Mouse (Mus musculus) hindbrain, postnatal 0 days (tissue): ENCODE results near the gene Rpp40. TPM values are rescaled to one million over a fixed set of nuclear protein-coding genes. Genes with fewer than 3 reads are reported as not detected.

Experiments used
- ATAC-seq: fragments of 200-750 bp; cut with Nextera tagmentation; 2 replicates; pipeline ENCODE4 v1.8.0; 2017; ENCODE audit warnings: mild to moderate bottlenecking, moderate TSS enrichment, moderate library complexity
- DNase-seq: peaks from one replicate; pipeline ENCODE4 v3.0.0-alpha.2; 2015; ENCODE audit warnings: low spot score
- H3K27ac ChIP-seq: fragments of 300-500 bp; sonication (generic); 2 replicates; pipeline ENCODE4 v1.5.1; 2014; ENCODE audit warnings: mild to moderate bottlenecking
- H3K27me3 ChIP-seq: fragments of 300-500 bp; sonication (generic); 2 replicates; pipeline ENCODE4 v1.6.1; 2014; ENCODE audit warnings: low read length, mixed read lengths; ENCODE audit not compliant: insufficient read depth
- H3K36me3 ChIP-seq: fragments of 300-500 bp; sonication (generic); 2 replicates; pipeline ENCODE4 v1.6.1; 2014; ENCODE audit warnings: low read length, mixed read lengths; ENCODE audit not compliant: insufficient read depth
- H3K4me1 ChIP-seq: fragments of 300-500 bp; sonication (generic); 2 replicates; pipeline ENCODE4 v1.6.1; 2014; ENCODE audit warnings: antibody characterized with exemption, low read length, mixed read lengths; ENCODE audit not compliant: insufficient read depth
- H3K4me2 ChIP-seq: fragments of 300-500 bp; sonication (generic); 2 replicates; pipeline ENCODE4 v1.6.1; 2014; ENCODE audit warnings: low read depth, mild to moderate bottlenecking, low read length, moderate library complexity, mixed read lengths
- H3K4me3 ChIP-seq: fragments of 300-500 bp; sonication (generic); 2 replicates; pipeline ENCODE4 v1.5.1; 2014; ENCODE audit warnings: low read length
- H3K9ac ChIP-seq: fragments of 300-500 bp; sonication (generic); replicated peaks from 2 replicates; pipeline ENCODE4 v1.6.1; 2014; ENCODE audit warnings: mild to moderate bottlenecking, low read length, moderate library complexity, mixed read lengths
- H3K9me3 ChIP-seq: fragments of 300-500 bp; sonication (generic); 2 replicates; pipeline ENCODE4 v1.6.1; 2016; ENCODE audit warnings: low read length, mixed read lengths
- CTCF ChIP-seq: IDR thresholded peaks from 2 replicates; pipeline ENCODE4 v1.5.1; 2016; ENCODE audit warnings: antibody characterized with exemption, control low read depth, low read depth
- WGBS: fragments of 180-500 bp; shearing (Covaris S2); extraction: QIAGEN DNeasy Blood & Tissue Kit; methylation state at CpG from one replicate; pipeline ENCODE4 v1.1.7; 2014; 5-methylcytosine and 5-hydroxymethylcytosine counted together
- polyA plus RNA-seq: library from polyadenylated mRNA; unstranded; fragments of >200 nt; fragmentation: Nextera tagmentation; extraction: Ambion mirVana; gene quantifications from 2 replicates; pipeline ENCODE4 v1.2.1, GENCODE M21; 2015
- total RNA-seq: library from RNA; depleted of rRNA; stranded (reverse); fragments of >200 nt; gene quantifications from 2 replicates; pipeline ENCODE4 v1.2.3, GENCODE M21; 2014; rRNA removed

Gene Rpp40
- total and polyA plus RNA-seq, 2 experiments from 2014 or later: 3.0 to 8.7 TPM

GRCm38 (mm10) chr13:35852851-35853575, 53.1 kb downstream of the Rpp40 start:
- no peak overlapping the region for H3K4me2 ChIP-seq
- no peaks in the 10 kb centered on the region for H3K4me1 ChIP-seq
- no peaks in the 10 kb centered on the region; the same call in 1 of the 2 replicates for H3K36me3 ChIP-seq
- no peaks in the 10 kb centered on the region for H3K9me3 ChIP-seq
- 75% methylated on average over 2 of the region's 2 CpGs for WGBS
- H3K4me3 ChIP-seq: no peak overlapping the region
- H3K9ac ChIP-seq: no peak overlapping the region
- ATAC-seq (no peak), DNase-seq (no peak)
- no peaks in the 10 kb centered on the region for H3K27me3 ChIP-seq
- TF ChIP-seq CTCF: no peak
- no peak overlapping the region for H3K27ac ChIP-seq

GRCm38 (mm10) chr13:35851581-35851980, 54.6 kb downstream of the Rpp40 start:
- DNase-seq: peak; percentile 10
- H3K4me3 ChIP-seq: no peak overlapping the region
- ATAC-seq: no peak
- TF ChIP-seq CTCF: no peak
- H3K9ac ChIP-seq: no peak overlapping the region
- no peak overlapping the region for H3K27ac ChIP-seq
- 85% methylated on average over 6 of the region's 6 CpGs for WGBS
- no peaks in the 10 kb centered on the region for H3K36me3 ChIP-seq
- H3K27me3 ChIP-seq: no peaks in the 10 kb centered on the region
- H3K4me1 ChIP-seq: no peaks in the 10 kb centered on the region
- no peaks in the 10 kb centered on the region for H3K9me3 ChIP-seq
- no peak overlapping the region for H3K4me2 ChIP-seq

DNA sequence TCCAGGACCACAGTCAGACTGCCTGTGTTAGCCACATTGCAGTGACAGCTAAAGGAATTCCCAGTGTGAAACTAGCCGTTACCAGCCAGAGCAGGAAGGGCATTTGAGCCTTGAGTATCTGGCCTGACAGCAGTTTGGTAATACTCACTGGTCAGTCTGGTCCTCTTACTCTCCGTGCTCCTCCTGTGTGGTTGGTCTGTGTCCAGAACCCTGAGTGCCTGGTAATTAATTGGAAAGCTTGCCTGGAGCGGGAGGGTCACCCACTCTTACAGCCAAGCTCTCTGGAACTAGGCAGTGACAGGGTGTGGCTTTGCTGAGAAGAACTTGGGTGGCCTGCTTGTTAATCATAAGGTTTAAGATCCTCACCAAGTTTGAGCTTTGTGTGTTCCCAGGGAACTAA, 57.5 kb downstream of the Rpp40 start:
- TF ChIP-seq CTCF: no peak
- H3K4me1 ChIP-seq: no peaks in the 10 kb centered on the region
- H3K4me2 ChIP-seq: no peak overlapping the region
- no peaks in the 10 kb centered on the region for H3K36me3 ChIP-seq
- no peaks in the 10 kb centered on the region for H3K27me3 ChIP-seq
- no peak for ATAC-seq
- H3K9ac ChIP-seq: no peak overlapping the region
- H3K9me3 ChIP-seq: no peaks in the 10 kb centered on the region
- H3K4me3 ChIP-seq: no peak overlapping the region
- H3K27ac ChIP-seq: no peak overlapping the region
- 58% methylated on average over 3 of the region's 3 CpGs for WGBS
- no peak for DNase-seq

- no peak overlapping the region for H3K27ac ChIP-seq
- H3K4me2 ChIP-seq: no peak overlapping the region
- no peaks in the 10 kb centered on the region for H3K9me3 ChIP-seq
- 66% methylated on average over 3 of the region's 3 CpGs for WGBS
- H3K4me1 ChIP-seq: no peaks in the 10 kb centered on the region
- ATAC-seq: no peak
- H3K9ac ChIP-seq: no peak overlapping the region
- no peak for DNase-seq
- no peaks in the 10 kb centered on the region for H3K36me3 ChIP-seq
- H3K27me3 ChIP-seq: no peaks in the 10 kb centered on the region
- TF ChIP-seq CTCF: no peak
- no peak overlapping the region for H3K4me3 ChIP-seq
Observed at GRCm38 (mm10) chr13:35845306-35845705, 60.9 kb downstream of the Rpp40 start.

Other genes with a start within 250 kb of the Rpp40 start
- gene Cdyl, start 246.5 kb downstream of the Rpp40 start, total RNA-seq: 7.4 and 7.6 TPM in 2 replicates
- gene Cdyl, start 246.5 kb downstream of the Rpp40 start, polyA plus RNA-seq: 4.4 and 4.7 TPM in 2 replicates
- 4.1 and 4.3 TPM in 2 replicates for gene Ppp1r3g, start 52.5 kb upstream of the Rpp40 start, total RNA-seq
- 0.50 and 1.0 TPM in 2 replicates for gene Ppp1r3g, start 52.5 kb upstream of the Rpp40 start, polyA plus RNA-seq
- gene Fars2, start 211.1 kb upstream of the Rpp40 start, total RNA-seq: 21.5 and 34.3 TPM in 2 replicates
- gene Fars2, start 211.1 kb upstream of the Rpp40 start, polyA plus RNA-seq: 34.5 and 34.6 TPM in 2 replicates
- 8.0 and 15.7 TPM in 2 replicates for gene Lyrm4, start 211.2 kb upstream of the Rpp40 start, total RNA-seq
- 52.7 and 53.0 TPM in 2 replicates for gene Lyrm4, start 211.2 kb upstream of the Rpp40 start, polyA plus RNA-seq